Mouse (Mus musculus): Measurements from ENCODE around the gene Ch25h. TPM values are rescaled to one million over a fixed set of nuclear protein-coding genes. Genes with fewer than 3 reads are reported as not detected.

Gene Ch25h
- 1 to 10 TPM in 8 of 26 experiments, under 1 TPM in 6, not detected in 12; 0.45 to 4.8 (median 1.3) TPM for total RNA-seq (2018; cell fraction: chromatin; rRNA removed)
- 1 to 10 TPM in 11 of 26 experiments, under 1 TPM in 15; 0.13 to 9.9 (median 0.72) TPM for total RNA-seq (2018; cell fraction: cytosol; rRNA removed)
- total RNA-seq (2018; cell fraction: nucleus; rRNA removed) = 10 to 100 TPM in 8 of 26 experiments, 1 to 10 TPM in 13, under 1 TPM in 4, not detected in 1; 0.64 to 16.9 (median 5.9) TPM
- 1.2 to 3.1 TPM in 2 of 3 replicates, not detected in the other for polyA plus RNA-seq (2018)

- Histone ChIP-seq H3K27ac (no peak within 1 kb of the TSS), H3K36me3 (ENCODE audit: inconsistent target) (no peaks in the 10 kb centered on the region), H3K4me3 (ENCODE audit: inconsistent target) (peak within 1 kb of the TSS; percentile 53), H3K79me2 (ENCODE audit: inconsistent target) (no peaks in the 10 kb centered on the region)
- WGBS (ENCODE audit: missing documents) = 10% methylated on average over 35 of the region's 35 CpGs
Measured at GRCm38 (mm10) chr19:34474991-34475971, at the start of gene Ch25h. TSS of gene Ch25h (minus strand) at chr19:34475164.

DNA sequence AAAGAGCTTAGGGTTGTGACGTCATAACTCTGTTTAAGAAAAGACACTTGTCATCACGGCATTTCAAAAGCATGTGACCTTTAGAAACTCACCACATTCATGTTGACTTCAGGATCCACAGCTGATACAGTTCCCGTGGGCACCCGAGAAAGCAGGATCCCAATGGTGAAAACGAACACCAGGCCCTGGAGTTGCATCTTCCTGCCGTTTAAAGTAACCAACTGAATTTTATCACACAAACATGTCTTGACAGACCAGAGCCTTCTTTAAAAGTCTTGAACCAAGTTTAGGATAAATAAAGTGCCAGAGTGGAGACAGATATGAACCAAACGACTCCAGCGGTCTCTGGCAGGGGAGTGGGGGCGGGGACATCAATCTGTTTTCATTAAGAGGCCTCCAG lies 49.7 kb upstream of the Ch25h start:
- Histone ChIP-seq H3K27ac (peak overlapping the region; percentile 100), H3K4me3 (ENCODE audit: inconsistent target) (peak overlapping the region; percentile 94)
- 84% methylated on average over 9 of the region's 9 CpGs for WGBS (ENCODE audit: missing documents)

GRCm38 (mm10) chr19:34523106-34523725 lies 48.3 kb upstream of the Ch25h start:
- WGBS (ENCODE audit: missing documents) = 97% methylated on average over 12 of the region's 12 CpGs
- H3K36me3 ChIP-seq (ENCODE audit: inconsistent target) = peaks cover 13% of the 10 kb centered on the region; the same call in 1 of the 2 replicates
- peaks cover 83% of the 10 kb centered on the region for H3K79me2 ChIP-seq (ENCODE audit: inconsistent target)
- no peak overlapping the region for H3K4me3 ChIP-seq (ENCODE audit: inconsistent target)
- peak overlapping the region; percentile 100 for H3K27ac ChIP-seq

More for the DNA sequence above, 49.7 kb upstream of the Ch25h start:
- Histone ChIP-seq H3K36me3 (ENCODE audit: inconsistent target) (peaks cover 4% of the 10 kb centered on the region; the same call in 1 of the 2 replicates), H3K79me2 (ENCODE audit: inconsistent target) (peaks cover 69% of the 10 kb centered on the region)

DNA sequence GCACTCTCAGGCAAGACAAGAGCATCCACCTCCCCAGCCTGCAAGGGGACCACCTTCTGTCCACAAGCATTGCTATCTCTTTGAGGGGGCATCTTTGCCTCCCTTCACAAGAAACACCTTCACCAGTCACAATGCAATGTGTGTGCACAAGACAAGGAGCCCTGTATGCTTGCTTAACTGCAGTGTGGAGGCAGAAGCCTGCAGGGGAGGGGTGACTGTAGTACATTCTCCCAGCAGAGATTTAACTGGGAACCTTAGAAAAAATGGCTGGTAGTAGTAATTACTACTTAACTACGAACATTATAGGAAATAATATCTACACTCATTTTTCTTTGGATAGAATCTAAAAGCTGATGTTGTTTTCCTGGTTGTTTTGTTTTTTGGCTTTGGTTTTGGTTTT lies 47.0 kb upstream of the Ch25h start:
- peak overlapping the region; percentile 100 for H3K27ac ChIP-seq
- peaks cover 20% of the 10 kb centered on the region; the same call in 1 of the 2 replicates for H3K36me3 ChIP-seq (ENCODE audit: inconsistent target)
- H3K4me3 ChIP-seq (ENCODE audit: inconsistent target) = no peak overlapping the region
- 17% methylated on average over 1 of the region's 1 CpGs for WGBS (ENCODE audit: missing documents)
- peaks cover 92% of the 10 kb centered on the region for H3K79me2 ChIP-seq (ENCODE audit: inconsistent target)

- peaks cover 91% of the 10 kb centered on the region for H3K79me2 ChIP-seq (ENCODE audit: inconsistent target)
- H3K27ac ChIP-seq = peak overlapping the region; percentile 100
- 0% methylated on average over 2 of the region's 2 CpGs for WGBS (ENCODE audit: missing documents)
- H3K4me3 ChIP-seq (ENCODE audit: inconsistent target) = no peak overlapping the region
- peaks cover 22% of the 10 kb centered on the region; the same call in 1 of the 2 replicates for H3K36me3 ChIP-seq (ENCODE audit: inconsistent target)
Measured at GRCm38 (mm10) chr19:34521361-34521760, 46.4 kb upstream of the Ch25h start.

DNA sequence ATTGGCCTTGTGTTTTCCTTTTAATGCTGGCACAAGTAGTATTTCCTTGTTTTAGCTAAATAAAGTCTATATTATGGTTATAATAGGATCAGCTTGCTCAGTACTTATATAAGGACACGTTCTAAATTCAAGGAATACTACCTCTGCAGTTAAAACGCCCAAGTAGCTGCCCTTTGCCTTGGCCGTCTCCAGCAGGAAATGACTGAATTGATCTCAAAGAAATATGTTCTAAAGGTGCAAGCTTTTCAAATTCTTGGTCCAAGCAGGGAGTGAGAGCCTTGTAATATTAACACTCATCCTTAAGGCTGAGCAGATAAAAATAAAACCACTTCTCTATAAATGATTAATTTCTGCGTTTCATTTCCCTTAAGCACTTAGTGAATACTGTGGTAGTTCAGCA lies 45.1 kb upstream of the Ch25h start:
- Histone ChIP-seq H3K27ac (peak overlapping the region; percentile 100), H3K36me3 (ENCODE audit: inconsistent target) (peaks cover 22% of the 10 kb centered on the region; the same call in 1 of the 2 replicates), H3K79me2 (ENCODE audit: inconsistent target) (peaks cover 84% of the 10 kb centered on the region), H3K4me3 (ENCODE audit: inconsistent target) (no peak overlapping the region)
- 45% methylated on average over 4 of the region's 4 CpGs for WGBS (ENCODE audit: missing documents)

DNA sequence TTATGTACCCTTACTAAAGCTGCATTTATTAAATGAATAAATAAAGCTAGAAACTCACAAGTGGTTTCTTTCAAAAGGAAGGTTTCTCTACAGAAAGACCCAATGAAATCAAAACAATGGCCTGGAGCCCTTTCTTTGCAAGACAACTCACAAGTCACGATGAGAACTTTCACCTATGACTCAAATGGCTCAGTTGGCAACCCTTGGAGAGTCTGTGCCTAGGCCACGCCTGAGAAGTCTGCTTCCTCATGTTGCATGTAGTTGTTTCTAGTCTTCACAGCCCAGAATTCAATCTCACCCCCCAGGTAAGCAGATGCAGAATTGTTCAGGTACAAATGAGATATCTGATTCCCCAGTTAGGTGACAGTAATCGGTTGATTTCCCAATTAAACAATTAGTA lies 44.7 kb upstream of the Ch25h start:
- H3K36me3 ChIP-seq (ENCODE audit: inconsistent target) = peaks cover 22% of the 10 kb centered on the region; the same call in 1 of the 2 replicates
- WGBS (ENCODE audit: missing documents) = 48% methylated on average over 3 of the region's 3 CpGs

GRCm38 (mm10) chr19:34518786-34519185 lies 43.8 kb upstream of the Ch25h start:
- Histone ChIP-seq H3K4me3 (ENCODE audit: inconsistent target) (no peak overlapping the region), H3K27ac (peak overlapping the region; percentile 100), H3K36me3 (ENCODE audit: inconsistent target) (peaks cover 28% of the 10 kb centered on the region), H3K79me2 (ENCODE audit: inconsistent target) (peaks cover 84% of the 10 kb centered on the region)
- 100% methylated on average over 3 of the region's 3 CpGs for whole genome bisulfite sequencing (ENCODE audit: missing documents)

More for the DNA sequence above, 44.7 kb upstream of the Ch25h start:
- Histone ChIP-seq H3K79me2 (ENCODE audit: inconsistent target) (peaks cover 84% of the 10 kb centered on the region), H3K27ac (peak overlapping the region; percentile 100), H3K4me3 (ENCODE audit: inconsistent target) (no peak overlapping the region)

DNA sequence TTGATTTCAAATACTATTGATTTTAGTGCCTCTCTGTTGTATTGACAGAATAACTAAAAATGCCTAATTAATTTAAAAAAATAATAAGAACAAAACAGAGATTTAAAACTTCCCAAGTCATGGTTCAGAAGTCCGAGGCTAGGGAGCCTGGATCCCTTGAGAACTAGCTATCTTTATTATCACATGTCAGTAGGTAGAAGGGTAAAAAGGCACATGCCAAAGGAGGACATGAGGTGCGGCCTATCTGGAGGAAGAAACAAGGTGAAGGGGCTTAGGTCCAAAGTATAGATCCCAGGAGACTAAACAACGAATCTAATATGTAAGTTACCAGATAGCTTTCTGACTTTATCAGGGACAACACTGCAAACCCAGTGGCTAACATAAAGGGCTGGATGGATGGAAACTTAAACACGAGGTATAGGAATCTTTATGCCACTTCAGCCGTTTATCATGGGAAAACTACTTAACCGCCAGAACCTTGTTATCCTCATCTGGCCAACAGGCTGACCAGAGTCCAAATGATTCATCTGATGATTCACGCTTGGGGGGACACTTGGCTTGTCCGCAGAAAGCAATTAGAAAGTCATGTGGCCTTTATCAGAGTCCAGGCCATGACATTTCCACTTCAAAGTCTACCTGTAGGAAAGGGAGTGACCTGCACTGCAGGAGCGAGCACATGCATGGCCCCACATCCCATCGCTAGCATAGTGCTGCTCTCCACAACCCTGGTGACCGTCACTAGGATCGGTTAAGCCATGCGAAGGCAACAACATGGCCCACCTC lies 43.0 kb upstream of the Ch25h start:
- no peak overlapping the region for H3K4me3 ChIP-seq (ENCODE audit: inconsistent target)
- peaks cover 84% of the 10 kb centered on the region for H3K79me2 ChIP-seq (ENCODE audit: inconsistent target)
- peaks cover 28% of the 10 kb centered on the region for H3K36me3 ChIP-seq (ENCODE audit: inconsistent target)
- H3K27ac ChIP-seq = peak overlapping the region; percentile 100
- 88% methylated on average over 13 of the region's 13 CpGs for WGBS (ENCODE audit: missing documents)

- peaks cover 84% of the 10 kb centered on the region for H3K79me2 ChIP-seq (ENCODE audit: inconsistent target)
- peak overlapping the region; percentile 100 for H3K27ac ChIP-seq
- 51% methylated on average over 3 of the region's 3 CpGs for WGBS (ENCODE audit: missing documents)
- H3K36me3 ChIP-seq (ENCODE audit: inconsistent target) = peaks cover 32% of the 10 kb centered on the region
- H3K4me3 ChIP-seq (ENCODE audit: inconsistent target) = no peak overlapping the region
Measured at GRCm38 (mm10) chr19:34517197-34517596, 42.2 kb upstream of the Ch25h start.

- Histone ChIP-seq H3K36me3 (ENCODE audit: inconsistent target) (peaks cover 35% of the 10 kb centered on the region), H3K4me3 (ENCODE audit: inconsistent target) (no peak overlapping the region), H3K27ac (peak overlapping the region; percentile 100), H3K79me2 (ENCODE audit: inconsistent target) (peaks cover 87% of the 10 kb centered on the region)
- WGBS (ENCODE audit: missing documents) = 85% methylated on average over 2 of the region's 2 CpGs
Measured at GRCm38 (mm10) chr19:34516346-34516745, 41.4 kb upstream of the Ch25h start.

DNA sequence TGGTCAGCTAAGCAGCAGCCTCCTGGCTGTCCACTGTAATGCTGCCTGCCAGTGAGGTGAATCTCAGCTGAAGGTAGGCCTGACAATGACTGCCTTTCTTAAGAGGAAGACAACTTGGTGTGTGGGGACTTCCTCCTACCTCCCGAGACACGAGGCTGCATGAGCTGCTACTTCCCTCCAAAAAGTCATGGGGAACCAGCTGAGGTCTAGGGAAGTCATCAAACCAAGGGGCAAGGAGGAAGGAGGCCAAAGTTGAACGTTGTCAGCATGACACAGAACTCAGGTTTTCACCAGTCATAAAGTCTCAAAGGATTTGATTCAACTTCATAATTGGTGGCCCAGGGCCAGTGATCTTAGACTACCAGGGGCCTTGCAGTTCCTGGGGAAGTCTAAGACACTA lies 40.7 kb upstream of the Ch25h start:
- H3K36me3 ChIP-seq (ENCODE audit: inconsistent target) = peaks cover 38% of the 10 kb centered on the region
- peak overlapping the region; percentile 100 for H3K27ac ChIP-seq
- no peak overlapping the region for H3K4me3 ChIP-seq (ENCODE audit: inconsistent target)
- peaks cover 88% of the 10 kb centered on the region for H3K79me2 ChIP-seq (ENCODE audit: inconsistent target)
- WGBS (ENCODE audit: missing documents) = 0% methylated on average over 3 of the region's 3 CpGs

DNA sequence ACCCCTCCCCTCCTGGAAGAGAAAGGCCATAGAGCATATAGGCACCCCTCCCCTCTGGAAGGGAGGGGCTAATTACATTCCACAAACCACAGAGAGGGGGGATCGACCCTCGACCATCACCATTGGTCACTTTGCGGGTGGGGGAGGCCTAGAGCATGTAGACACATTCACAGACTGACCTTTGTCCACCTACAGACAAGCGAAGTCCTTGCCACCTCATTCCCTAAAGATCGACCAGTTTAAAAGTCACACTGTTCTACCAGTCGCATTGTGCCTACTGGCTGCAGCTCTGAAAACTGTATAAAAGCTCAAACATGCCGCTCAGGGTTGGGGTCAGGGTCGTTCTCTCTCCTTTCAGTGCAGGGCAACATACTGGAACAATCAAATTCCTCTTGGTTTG lies 36.6 kb upstream of the Ch25h start:
- H3K36me3 ChIP-seq (ENCODE audit: inconsistent target) = peaks cover 53% of the 10 kb centered on the region
- H3K27ac ChIP-seq = peak overlapping the region; percentile 54
- peaks cover 92% of the 10 kb centered on the region for H3K79me2 ChIP-seq (ENCODE audit: inconsistent target)
- no peak overlapping the region for H3K4me3 ChIP-seq (ENCODE audit: inconsistent target)
- 96% methylated on average over 4 of the region's 8 CpGs for WGBS (ENCODE audit: missing documents)

- Histone ChIP-seq H3K36me3 (ENCODE audit: inconsistent target) (peaks cover 61% of the 10 kb centered on the region), H3K27ac (peak overlapping the region; percentile 54)
- 86% methylated on average over 5 of the region's 5 CpGs for WGBS (ENCODE audit: missing documents)
Measured at GRCm38 (mm10) chr19:34510717-34511116, 35.8 kb upstream of the Ch25h start.

More at GRCm38 (mm10) chr19:34510717-34511116, 35.8 kb upstream of the Ch25h start:
- Histone ChIP-seq H3K4me3 (ENCODE audit: inconsistent target) (no peak overlapping the region), H3K79me2 (ENCODE audit: inconsistent target) (peaks cover 99% of the 10 kb centered on the region)

Measured in macrophage (primary cell).